Mouse (Mus musculus) C2C12 (cell line): Measurements from ENCODE around the gene Antxr1.

Source experiments
- CEBPB ChIP-seq: IDR thresholded peaks from one replicate; pipeline ENCODE4 v1.6.1; 2011; ENCODE audit warnings: low read depth, mild to moderate bottlenecking, control low read depth, moderate library complexity
- CTCF ChIP-seq: IDR thresholded peaks from one replicate; pipeline ENCODE4 v1.5.1; 2011; ENCODE audit not compliant: control insufficient read depth, insufficient read depth, insufficient read length
- FOSL1 ChIP-seq: IDR thresholded peaks from one replicate; pipeline ENCODE4 v1.8.0; 2011; ENCODE audit warnings: mild to moderate bottlenecking, low read length; ENCODE audit not compliant: poor library complexity, insufficient read depth, severe bottlenecking
- MAX ChIP-seq: IDR thresholded peaks from one replicate; pipeline ENCODE4 v1.6.1; 2011; ENCODE audit warnings: mild to moderate bottlenecking, control low read depth
- MYOG ChIP-seq: IDR thresholded peaks from one replicate; pipeline ENCODE4 v1.6.1; 2011; ENCODE audit not compliant: control insufficient read depth, insufficient read length; ENCODE audit errors: extremely low read depth
- USF1 ChIP-seq: IDR thresholded peaks from one replicate; pipeline ENCODE4 v1.6.1; 2011; ENCODE audit warnings: low read depth, mild to moderate bottlenecking, control low read depth, moderate library complexity

- TF ChIP-seq USF1 = no peak
- no peak for TF ChIP-seq CTCF
- no peak for TF ChIP-seq MAX
- TF ChIP-seq MYOG = no peak
- no peak for TF ChIP-seq FOSL1
- no peak for TF ChIP-seq CEBPB
These were observed 177.5 kb downstream of the Antxr1 start for GRCm38 (mm10) chr6:87158062-87158623.
